ENCODE assay signal across 11 mouse cellular contexts in genomic region chr11:94413516-94413915, GRCm38 (mm10). TPM values are rescaled to one million over a fixed set of nuclear protein-coding genes. Genes with fewer than 3 reads are reported as not detected.
DNase-seq lines count a peak whose midpoint lies in the region; ATAC-seq and TF ChIP-seq lines count a peak whose summit lies in the region.
"Had no signal": no experiment of that assay in that cellular context is flagged by ENCODE, and none has a peak within 500 bp of the region (broad histone marks: within the 10 kb centered on the region; RNA-seq: fewer than 3 reads in every experiment).

No protein-coding gene starts in this region.

- H3K9ac ChIP-seq in heart, embryonic 15.5 days: no peak overlapping the region
- 0 out of 2 replicates have a peak overlapping the region, but pooled peaks have one; percentile 1 for H3K9ac ChIP-seq in hindbrain, embryonic 12.5 days
- H3K9ac ChIP-seq: liver, embryonic 14.5 days had no signal

- no peaks in the 10 kb centered on the region for H3K9me3 ChIP-seq in heart, embryonic 15.5 days (replicated peaks)
- no peaks in the 10 kb centered on the region for H3K9me3 ChIP-seq in hindbrain, embryonic 12.5 days (replicated peaks)

- no peak for ATAC-seq in heart, embryonic 15.5 days (replicated peaks; ENCODE audit: insufficient number of reproducible peaks, insufficient read depth, low FRiP score, low read depth)
- peak; percentile 54 for ATAC-seq in hindbrain, embryonic 12.5 days (ENCODE audit: low FRiP score)
- no peak for ATAC-seq in CD4-positive, CD25-positive, alpha-beta regulatory T cell, adult 4 months

- H3K36me3 ChIP-seq in heart, embryonic 15.5 days: no peaks in the 10 kb centered on the region
- H3K36me3 ChIP-seq in hindbrain, embryonic 12.5 days: peaks cover 43% of the 10 kb centered on the region

- H3K27ac ChIP-seq in heart, embryonic 15.5 days: peak overlapping the region; percentile 78
- peak overlapping the region; percentile 84 for H3K27ac ChIP-seq in hindbrain, embryonic 12.5 days
- peak overlapping the region; percentile 59 for H3K27ac ChIP-seq in olfactory bulb, adult 2 months (ENCODE audit: insufficient read depth, low read depth, low read length)
- H3K27ac ChIP-seq: liver, embryonic 14.5 days had no signal

- DNase-seq in heart, postnatal 14 days: no peak
- DNase-seq in right cerebral cortex, postnatal 4 days: peak; percentile 77
- DNase-seq in right cerebral cortex, postnatal 36 days (ENCODE audit: low spot score in 2 of 2): no peak
- DNase-seq in kidney, postnatal 4 days: no peak
- DNase-seq: kidney, adult 18-20 months had no signal

- peak overlapping the region; percentile 41 for H3K4me2 ChIP-seq in heart, embryonic 15.5 days
- H3K4me2 ChIP-seq in hindbrain, embryonic 12.5 days (replicated peaks): peak overlapping the region; percentile 33

- intact Hi-C loops in heart, postnatal 14 days (cut with DNase I): no loop called here

- peaks cover 36% of the 10 kb centered on the region for H3K4me1 ChIP-seq in heart, embryonic 15.5 days (replicated peaks)
- peaks cover 56% of the 10 kb centered on the region for H3K4me1 ChIP-seq in hindbrain, embryonic 12.5 days
- H3K4me1 ChIP-seq in olfactory bulb, adult 2 months (ENCODE audit: control insufficient read depth, insufficient read depth, low read length): peaks cover 42% of the 10 kb centered on the region

- H3K27me3 ChIP-seq in heart, embryonic 15.5 days: peaks cover 55% of the 10 kb centered on the region
- peaks cover 9% of the 10 kb centered on the region for H3K27me3 ChIP-seq in hindbrain, embryonic 12.5 days

- no peak for TF ChIP-seq CTCF in olfactory bulb, adult 2 months (IDR thresholded peaks at IDR 0.05; ENCODE audit: insufficient read depth, low read depth, low read length)

- 24% methylated on average over 8 of the region's 8 CpGs for WGBS in heart, embryonic 15.5 days
- WGBS in hindbrain, embryonic 12.5 days: 20% methylated on average over 8 of the region's 8 CpGs
- WGBS in olfactory bulb, adult 2 months: 16% methylated on average over 8 of the region's 8 CpGs

- TF ChIP-seq POLR2A in olfactory bulb, adult 2 months (IDR thresholded peaks at IDR 0.05; ENCODE audit: insufficient read depth, low read depth, low read length): no peak

- no peak overlapping the region for H3K4me3 ChIP-seq in heart, embryonic 15.5 days
- no peak overlapping the region for H3K4me3 ChIP-seq in hindbrain, embryonic 12.5 days
- H3K4me3 ChIP-seq in olfactory bulb, adult 2 months (ENCODE audit: insufficient read depth, low read depth, low read length): no peak overlapping the region
- H3K4me3 ChIP-seq: erythroblast, embryonic 14.5 days had no signal

RNA-seq across cellular contexts. Expression of gene Abcc3, which starts 20.7 kb away (rescaled TPM):
- polyA plus RNA-seq in heart, embryonic 15.5 days (2015; fragmentation: Nextera tagmentation; extraction: Ambion mirVana): 1.1 and 1.7 TPM in 2 replicates
- total RNA-seq in heart, postnatal 14 days (2021): 1 to 10 TPM; 2.6 to 3.3 TPM
- polyA plus RNA-seq in hindbrain, embryonic 12.5 days (2016; fragmentation: Nextera tagmentation; extraction: Ambion mirVana): 0.81 and 1.2 TPM in 2 replicates
- not detected in 2 replicates for polyA plus RNA-seq in olfactory bulb, adult 2 months (2012; ENCODE audit: insufficient read depth, insufficient read length, low replicate concordance, missing spikeins)
- 1 to 10 TPM in 1 of 2 experiments, under 1 TPM in 1; 0.67 to 2.8 TPM for polyA plus RNA-seq in CD4-positive, CD25-positive, alpha-beta regulatory T cell, adult 4 months (2017; shearing (Covaris generic))
